Mouse (Mus musculus): Measurements from ENCODE around the gene Extl2.

DNA sequence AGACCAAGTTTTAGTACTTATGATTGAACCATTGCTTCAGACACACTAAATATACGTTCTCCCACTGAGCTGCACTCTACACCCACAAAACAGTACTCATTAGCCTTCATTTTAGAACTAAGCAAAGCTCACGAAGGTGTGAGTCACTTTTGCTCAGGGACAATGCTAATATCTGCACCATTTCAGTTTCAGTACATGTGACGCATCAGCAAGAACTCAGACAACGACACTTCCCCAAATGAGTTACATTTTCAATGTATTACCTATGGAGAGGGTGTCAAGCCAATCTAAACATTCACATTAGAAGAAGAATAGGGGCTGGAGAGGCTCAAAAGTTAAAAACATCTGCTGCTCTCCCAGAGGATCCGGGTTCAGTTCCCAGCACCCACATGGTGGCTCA is 10.3 kb upstream of the Extl2 start:
- TF ChIP-seq CTCF (conservative IDR thresholded peaks at IDR 0.05; ENCODE audit: insufficient read depth, insufficient read length, low read depth, low read length), result no peak
- TF ChIP-seq POLR2A (IDR thresholded peaks at IDR 0.05; ENCODE audit: low read depth, low read length), result no peak

Measured in kidney, adult 2 months (tissue).